Mouse (Mus musculus): Measurements from ENCODE around the gene Nsun7. TPM values are rescaled to one million over a fixed set of nuclear protein-coding genes. Genes with fewer than 3 reads are reported as not detected.

Nsun7 gene
- polyA plus RNA-seq, 1 experiment from 2014 or later: 2.6 TPM

- Histone ChIP-seq H3K36me3 (replicated peaks; ENCODE audit: control insufficient read depth, insufficient read depth) (0 out of 2 replicates have a peak, but pooled peaks cover 3% of the 10 kb centered on the region), H3K9me3 (ENCODE audit: control insufficient read depth, low read length) (no peaks in the 10 kb centered on the region), H3K4me1 (replicated peaks; ENCODE audit: control insufficient read depth, insufficient read depth, low read length) (peaks cover 13% of the 10 kb centered on the region), H3K4me3 (replicated peaks; ENCODE audit: low read length) (no peak overlapping the region), H3K27ac (peak overlapping the region; percentile 39), H3K27me3 (ENCODE audit: control insufficient read depth, insufficient read depth, low read length) (no peaks in the 10 kb centered on the region), H3K9ac (no peak overlapping the region), H3K4me2 (replicated peaks) (peak overlapping the region; percentile 15)
- DNase-seq (ENCODE audit: low spot score): no peak
- 0 out of 2 replicates have a peak, but pooled peaks have one; percentile 21 for ATAC-seq (ENCODE audit: low FRiP score)
- WGBS: 18% methylated on average over 14 of the region's 14 CpGs
Observed at GRCm38 (mm10) chr5:66319827-66320404, 60.2 kb downstream of the Nsun7 start.

GRCm38 (mm10) chr5:66323131-66323530, 63.4 kb downstream of the Nsun7 start:
- Histone ChIP-seq H3K27ac (no peak overlapping the region), H3K36me3 (replicated peaks; ENCODE audit: control insufficient read depth, insufficient read depth) (no peaks in the 10 kb centered on the region), H3K4me1 (replicated peaks; ENCODE audit: control insufficient read depth, insufficient read depth, low read length) (peaks cover 20% of the 10 kb centered on the region), H3K27me3 (ENCODE audit: control insufficient read depth, insufficient read depth, low read length) (no peaks in the 10 kb centered on the region), H3K4me3 (replicated peaks; ENCODE audit: low read length) (no peak overlapping the region), H3K9me3 (ENCODE audit: control insufficient read depth, low read length) (no peaks in the 10 kb centered on the region), H3K4me2 (replicated peaks) (no peak overlapping the region), H3K9ac (no peak overlapping the region)
- whole genome bisulfite sequencing: 81% methylated on average over 4 of the region's 4 CpGs
- no peak for DNase-seq (ENCODE audit: low spot score)
- no peak for ATAC-seq (ENCODE audit: low FRiP score)

GRCm38 (mm10) chr5:66323603-66324002, 63.9 kb downstream of the Nsun7 start:
- no peak overlapping the region for H3K27ac ChIP-seq
- WGBS: 93% methylated on average over 11 of the region's 11 CpGs
- ATAC-seq (ENCODE audit: low FRiP score) (no peak), DNase-seq (ENCODE audit: low spot score) (no peak)
- peaks cover 24% of the 10 kb centered on the region for H3K4me1 ChIP-seq (replicated peaks; ENCODE audit: control insufficient read depth, insufficient read depth, low read length)
- no peak overlapping the region for H3K4me3 ChIP-seq (replicated peaks; ENCODE audit: low read length)
- no peaks in the 10 kb centered on the region for H3K9me3 ChIP-seq (ENCODE audit: control insufficient read depth, low read length)
- H3K9ac ChIP-seq: no peak overlapping the region
- H3K4me2 ChIP-seq (replicated peaks): no peak overlapping the region
- H3K27me3 ChIP-seq (ENCODE audit: control insufficient read depth, insufficient read depth, low read length): no peaks in the 10 kb centered on the region
- H3K36me3 ChIP-seq (replicated peaks; ENCODE audit: control insufficient read depth, insufficient read depth): no peaks in the 10 kb centered on the region

GRCm38 (mm10) chr5:66326395-66326794, 66.7 kb downstream of the Nsun7 start:
- H3K27ac ChIP-seq: no peak overlapping the region
- ATAC-seq (ENCODE audit: low FRiP score) (no peak), DNase-seq (ENCODE audit: low spot score) (no peak)
- peaks cover 24% of the 10 kb centered on the region for H3K4me1 ChIP-seq (replicated peaks; ENCODE audit: control insufficient read depth, insufficient read depth, low read length)
- H3K27me3 ChIP-seq (ENCODE audit: control insufficient read depth, insufficient read depth, low read length): no peaks in the 10 kb centered on the region
- WGBS: 83% methylated on average over 7 of the region's 7 CpGs
- H3K4me3 ChIP-seq (replicated peaks; ENCODE audit: low read length): no peak overlapping the region
- no peaks in the 10 kb centered on the region for H3K9me3 ChIP-seq (ENCODE audit: control insufficient read depth, low read length)
- no peaks in the 10 kb centered on the region for H3K36me3 ChIP-seq (replicated peaks; ENCODE audit: control insufficient read depth, insufficient read depth)
- H3K9ac ChIP-seq: no peak overlapping the region
- no peak overlapping the region for H3K4me2 ChIP-seq (replicated peaks)

- Histone ChIP-seq H3K4me2 (replicated peaks) (peak overlapping the region; percentile 41), H3K27me3 (ENCODE audit: control insufficient read depth, insufficient read depth, low read length) (no peaks in the 10 kb centered on the region), H3K4me3 (replicated peaks; ENCODE audit: low read length) (peak overlapping the region; percentile 3; the same call in 1 of the 2 replicates), H3K36me3 (replicated peaks; ENCODE audit: control insufficient read depth, insufficient read depth) (no peaks in the 10 kb centered on the region), H3K9ac (peak overlapping the region; percentile 41), H3K4me1 (replicated peaks; ENCODE audit: control insufficient read depth, insufficient read depth, low read length) (peaks cover 24% of the 10 kb centered on the region), H3K9me3 (ENCODE audit: control insufficient read depth, low read length) (no peaks in the 10 kb centered on the region), H3K27ac (peak overlapping the region; percentile 79)
- WGBS: 10% methylated on average over 19 of the region's 19 CpGs
- DNase-seq (ENCODE audit: low spot score) (peak; percentile 71), ATAC-seq (ENCODE audit: low FRiP score) (peak; percentile 86)
Observed at GRCm38 (mm10) chr5:66327949-66328726, 68.4 kb downstream of the Nsun7 start.

GRCm38 (mm10) chr5:66328766-66329165, 69.1 kb downstream of the Nsun7 start:
- Histone ChIP-seq H3K36me3 (replicated peaks; ENCODE audit: control insufficient read depth, insufficient read depth) (no peaks in the 10 kb centered on the region), H3K27me3 (ENCODE audit: control insufficient read depth, insufficient read depth, low read length) (no peaks in the 10 kb centered on the region), H3K4me2 (replicated peaks) (peak overlapping the region; percentile 41), H3K4me3 (replicated peaks; ENCODE audit: low read length) (no peak overlapping the region), H3K27ac (peak overlapping the region; percentile 79; the same call in 1 of the 2 replicates), H3K9ac (peak overlapping the region; percentile 41; the same call in 1 of the 2 replicates), H3K4me1 (replicated peaks; ENCODE audit: control insufficient read depth, insufficient read depth, low read length) (peaks cover 24% of the 10 kb centered on the region), H3K9me3 (ENCODE audit: control insufficient read depth, low read length) (no peaks in the 10 kb centered on the region)
- 72% methylated on average over 7 of the region's 7 CpGs for WGBS
- no peak for ATAC-seq (ENCODE audit: low FRiP score)
- no peak for DNase-seq (ENCODE audit: low spot score)

- ATAC-seq (ENCODE audit: low FRiP score): no peak
- H3K9ac ChIP-seq: no peak overlapping the region
- H3K4me1 ChIP-seq (replicated peaks; ENCODE audit: control insufficient read depth, insufficient read depth, low read length): peaks cover 27% of the 10 kb centered on the region
- H3K27me3 ChIP-seq (ENCODE audit: control insufficient read depth, insufficient read depth, low read length): no peaks in the 10 kb centered on the region
- no peak overlapping the region for H3K4me2 ChIP-seq (replicated peaks)
- 91% methylated on average over 6 of the region's 6 CpGs for WGBS
- no peak overlapping the region for H3K4me3 ChIP-seq (replicated peaks; ENCODE audit: low read length)
- no peaks in the 10 kb centered on the region for H3K9me3 ChIP-seq (ENCODE audit: control insufficient read depth, low read length)
- H3K27ac ChIP-seq: no peak overlapping the region
- DNase-seq (ENCODE audit: low spot score): no peak
- no peaks in the 10 kb centered on the region for H3K36me3 ChIP-seq (replicated peaks; ENCODE audit: control insufficient read depth, insufficient read depth)
Observed at GRCm38 (mm10) chr5:66330806-66331205, 71.1 kb downstream of the Nsun7 start.

GRCm38 (mm10) chr5:66337025-66337968, 77.6 kb downstream of the Nsun7 start:
- ATAC-seq (ENCODE audit: low FRiP score) (peak; percentile 81), DNase-seq (ENCODE audit: low spot score) (peak; percentile 66)
- Histone ChIP-seq H3K9ac (peak overlapping the region; percentile 81), H3K4me1 (replicated peaks; ENCODE audit: control insufficient read depth, insufficient read depth, low read length) (peaks cover 64% of the 10 kb centered on the region), H3K4me3 (replicated peaks; ENCODE audit: low read length) (peak overlapping the region; percentile 59), H3K9me3 (ENCODE audit: control insufficient read depth, low read length) (no peaks in the 10 kb centered on the region), H3K27ac (peak overlapping the region; percentile 90), H3K36me3 (replicated peaks; ENCODE audit: control insufficient read depth, insufficient read depth) (no peaks in the 10 kb centered on the region), H3K4me2 (replicated peaks) (peak overlapping the region; percentile 84), H3K27me3 (ENCODE audit: control insufficient read depth, insufficient read depth, low read length) (no peaks in the 10 kb centered on the region)
- 3% methylated on average over 38 of the region's 38 CpGs for WGBS

GRCm38 (mm10) chr5:66337969-66338345, 78.3 kb downstream of the Nsun7 start:
- DNase-seq (ENCODE audit: low spot score) (peak; percentile 68), ATAC-seq (ENCODE audit: low FRiP score) (peak; percentile 56)
- WGBS: 12% methylated on average over 6 of the region's 6 CpGs
- H3K9me3 ChIP-seq (ENCODE audit: control insufficient read depth, low read length): no peaks in the 10 kb centered on the region
- peak overlapping the region; percentile 59 for H3K4me3 ChIP-seq (replicated peaks; ENCODE audit: low read length)
- H3K36me3 ChIP-seq (replicated peaks; ENCODE audit: control insufficient read depth, insufficient read depth): no peaks in the 10 kb centered on the region
- peak overlapping the region; percentile 81 for H3K9ac ChIP-seq
- peaks cover 64% of the 10 kb centered on the region for H3K4me1 ChIP-seq (replicated peaks; ENCODE audit: control insufficient read depth, insufficient read depth, low read length)
- no peaks in the 10 kb centered on the region for H3K27me3 ChIP-seq (ENCODE audit: control insufficient read depth, insufficient read depth, low read length)
- H3K27ac ChIP-seq: peak overlapping the region; percentile 90
- H3K4me2 ChIP-seq (replicated peaks): peak overlapping the region; percentile 84
